Mouse (Mus musculus): ENCODE results near the gene Elane.
"Not testable (repeated sequence)": the region's sequence is repeated elsewhere in the genome, so short reads cannot be mapped to it uniquely, and the experiment has no call there.

The Elane gene

GRCm38 (mm10) chr10:79883297-79884084 lies 2.6 kb upstream of the Elane start:
- DNase-seq (ENCODE audit: low read depth): peak; percentile 74

GRCm38 (mm10) chr10:79884446-79884845 lies 1.6 kb upstream of the Elane start:
- no peak for DNase-seq (ENCODE audit: low read depth)

- DNase-seq (ENCODE audit: low read depth): not testable (repeated sequence)
Measured at GRCm38 (mm10) chr10:79884938-79885337, 1.1 kb upstream of the Elane start.

GRCm38 (mm10) chr10:79886611-79887010 lies 564 bp downstream of the Elane start:
- DNase-seq (ENCODE audit: low read depth): no peak

DNA sequence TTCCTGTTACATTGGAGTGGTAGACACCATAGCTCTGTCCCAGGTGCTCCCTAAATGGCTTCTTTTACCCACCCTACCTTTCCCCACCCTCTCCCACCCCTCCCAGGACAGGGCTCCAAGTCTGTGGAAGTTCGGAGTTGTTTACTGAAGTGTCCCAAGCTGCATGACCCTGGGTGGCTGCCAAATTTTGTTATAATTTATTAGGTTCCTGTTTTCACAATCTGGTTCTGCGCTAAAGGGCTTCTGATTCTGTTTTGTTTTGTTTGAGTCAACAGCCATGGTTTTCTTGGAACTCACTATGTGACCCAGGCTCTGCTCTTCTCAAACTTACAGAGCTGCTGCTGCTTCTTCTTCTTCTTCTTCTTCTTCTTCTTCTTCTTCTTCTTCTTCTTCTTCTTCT lies 3.3 kb downstream of the Elane start:
- DNase-seq (ENCODE audit: low read depth): no peak

DNA sequence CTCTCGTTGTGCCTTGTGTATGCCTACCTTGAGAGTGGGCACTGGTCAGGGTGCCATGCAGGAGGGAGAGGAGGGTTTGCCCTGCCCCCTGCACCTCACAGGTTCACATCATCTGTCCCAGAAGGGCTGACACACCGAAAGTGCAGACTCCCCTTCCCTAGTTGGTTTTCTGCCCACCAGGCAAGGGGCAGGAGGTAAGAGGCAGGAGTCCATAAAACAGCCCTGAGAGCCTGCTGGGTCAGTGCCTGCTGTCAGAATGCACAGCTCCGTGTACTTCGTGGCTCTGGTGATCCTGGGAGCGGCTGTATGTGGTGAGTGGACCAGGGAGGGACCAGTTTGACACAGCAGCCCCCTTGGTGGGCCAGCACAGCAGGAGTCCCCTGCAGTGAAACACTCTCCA lies 4.6 kb downstream of the Elane start, which contains the start of gene Cfd:
Gene Cfd, plus strand, starts transcription at position 184 of the 400 bp plus-strand sequence.
- DNase-seq (ENCODE audit: low read depth): no peak

DNA sequence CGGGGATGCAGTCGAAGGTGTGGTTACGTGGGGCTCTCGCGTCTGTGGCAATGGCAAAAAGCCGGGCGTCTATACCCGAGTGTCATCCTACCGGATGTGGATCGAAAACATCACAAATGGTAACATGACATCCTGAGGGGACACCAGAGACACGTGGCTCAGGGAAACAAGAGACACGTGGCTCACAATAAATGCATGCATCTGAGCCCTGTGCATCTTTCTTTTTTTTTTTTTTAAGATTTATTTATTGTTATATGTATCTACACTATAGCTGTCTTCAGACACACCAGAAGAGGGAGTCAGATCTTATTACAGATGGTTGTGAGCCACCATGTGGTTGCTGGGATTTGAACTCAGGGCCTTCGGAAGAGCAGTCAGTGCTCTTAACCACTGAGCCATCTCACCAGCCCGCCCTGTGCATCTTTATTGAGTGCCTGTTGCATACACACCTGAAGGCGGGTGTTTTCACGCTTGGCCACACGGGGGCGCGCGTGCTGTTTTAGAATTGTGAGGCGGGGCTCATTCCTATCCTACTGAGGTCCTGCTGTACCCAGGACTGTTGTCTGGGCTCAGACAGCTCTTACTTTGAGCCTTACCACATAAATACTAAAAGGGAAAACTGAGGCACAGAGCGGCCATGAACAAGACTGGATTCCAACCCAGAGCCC lies 6.5 kb downstream of the Elane start:
- DNase-seq (ENCODE audit: low read depth): peak; percentile 62

DNA sequence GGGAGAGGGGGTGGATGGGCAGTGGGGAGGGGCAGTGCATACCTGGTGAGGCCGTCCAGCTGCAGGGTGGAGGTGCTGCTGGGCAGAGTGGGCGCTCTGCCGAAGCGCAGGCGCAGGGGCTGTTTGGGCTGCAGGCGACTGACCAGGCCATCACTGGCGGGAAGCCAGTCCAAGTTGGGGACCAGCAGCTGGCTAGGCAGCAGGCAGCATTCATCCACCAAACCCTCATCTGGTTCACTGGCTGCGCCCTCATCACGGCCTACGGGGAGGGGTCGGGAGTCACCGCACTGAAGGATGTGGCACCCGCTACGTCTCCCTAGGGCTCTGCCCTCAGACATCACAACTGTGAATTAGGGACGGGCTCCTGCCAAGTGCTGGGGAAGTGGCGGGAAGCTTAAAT lies 10.3 kb downstream of the Elane start:
- no peak for DNase-seq (ENCODE audit: low read depth)

- DNase-seq (ENCODE audit: low read depth): no peak
Measured at GRCm38 (mm10) chr10:79896814-79897213, 10.8 kb downstream of the Elane start.

DNA sequence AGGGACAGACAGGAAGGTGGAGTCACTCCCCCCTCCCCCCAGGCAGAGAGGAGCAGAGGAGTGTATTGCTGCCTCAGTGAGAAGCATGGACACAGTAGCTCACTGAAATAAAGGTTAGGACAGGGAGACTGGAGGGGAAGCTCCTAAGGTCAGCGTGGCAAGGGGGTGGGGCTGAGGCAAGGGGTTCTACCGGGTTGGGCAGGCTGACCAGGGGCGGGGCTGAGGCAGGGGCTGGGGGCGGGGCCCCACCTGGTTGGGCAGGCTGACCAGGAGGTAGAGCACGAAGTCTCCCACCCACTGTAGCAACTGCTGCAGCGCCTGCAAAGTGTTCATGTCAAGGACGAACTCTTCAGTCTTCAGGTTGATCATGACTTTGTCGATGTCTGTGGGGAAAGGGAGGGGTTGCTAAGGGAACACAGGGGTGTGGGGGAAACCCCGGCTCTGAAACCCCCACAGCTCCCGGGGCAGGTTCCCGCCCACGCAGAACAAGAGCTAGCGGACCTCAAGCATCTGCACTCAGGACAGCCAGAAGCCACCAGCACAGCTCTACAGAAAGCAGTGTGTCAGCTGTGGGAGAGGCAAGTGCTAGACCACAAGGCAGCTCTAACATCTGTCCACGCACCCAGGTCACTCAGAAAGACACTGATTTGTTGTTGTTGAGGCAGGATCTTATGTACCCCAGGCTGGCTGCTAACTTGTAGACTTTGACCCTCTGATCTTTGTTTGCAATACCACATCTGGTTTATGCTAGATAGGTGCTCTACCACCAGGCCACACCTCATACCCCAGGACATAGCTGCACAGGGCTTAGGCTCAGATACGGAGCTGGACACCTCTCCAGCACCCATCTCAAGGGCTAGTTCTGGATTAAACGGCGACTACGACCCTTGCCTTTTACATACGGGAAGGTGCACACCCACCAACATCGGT lies 11.5 kb downstream of the Elane start:
- DNase-seq (ENCODE audit: low read depth): no peak

GRCm38 (mm10) chr10:79900951-79901410 lies 14.9 kb downstream of the Elane start:
- no peak for DNase-seq (ENCODE audit: low read depth)

GRCm38 (mm10) chr10:79906712-79907111 lies 20.7 kb downstream of the Elane start:
- no peak for DNase-seq (ENCODE audit: low read depth)

DNA sequence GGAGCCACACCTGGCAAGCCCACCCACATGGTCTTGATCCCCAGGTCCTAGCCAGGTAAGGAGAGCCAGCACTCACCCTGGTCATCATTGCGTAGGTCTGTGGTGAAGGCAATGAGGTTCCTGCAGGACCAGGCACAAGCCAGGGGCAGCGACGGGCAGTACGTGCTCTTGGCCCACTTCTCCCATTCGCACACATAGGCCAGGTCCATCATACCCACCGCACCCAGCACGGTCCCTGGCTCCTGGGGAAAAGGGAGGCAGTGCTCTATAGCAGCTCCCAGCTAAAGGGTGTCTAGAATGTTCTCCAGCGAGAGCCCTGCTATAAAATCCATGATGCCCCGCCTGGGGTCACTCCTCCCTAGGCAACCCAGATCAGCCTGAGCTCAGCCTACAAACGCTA lies 21.4 kb downstream of the Elane start:
- DNase-seq (ENCODE audit: low read depth): no peak

DNA sequence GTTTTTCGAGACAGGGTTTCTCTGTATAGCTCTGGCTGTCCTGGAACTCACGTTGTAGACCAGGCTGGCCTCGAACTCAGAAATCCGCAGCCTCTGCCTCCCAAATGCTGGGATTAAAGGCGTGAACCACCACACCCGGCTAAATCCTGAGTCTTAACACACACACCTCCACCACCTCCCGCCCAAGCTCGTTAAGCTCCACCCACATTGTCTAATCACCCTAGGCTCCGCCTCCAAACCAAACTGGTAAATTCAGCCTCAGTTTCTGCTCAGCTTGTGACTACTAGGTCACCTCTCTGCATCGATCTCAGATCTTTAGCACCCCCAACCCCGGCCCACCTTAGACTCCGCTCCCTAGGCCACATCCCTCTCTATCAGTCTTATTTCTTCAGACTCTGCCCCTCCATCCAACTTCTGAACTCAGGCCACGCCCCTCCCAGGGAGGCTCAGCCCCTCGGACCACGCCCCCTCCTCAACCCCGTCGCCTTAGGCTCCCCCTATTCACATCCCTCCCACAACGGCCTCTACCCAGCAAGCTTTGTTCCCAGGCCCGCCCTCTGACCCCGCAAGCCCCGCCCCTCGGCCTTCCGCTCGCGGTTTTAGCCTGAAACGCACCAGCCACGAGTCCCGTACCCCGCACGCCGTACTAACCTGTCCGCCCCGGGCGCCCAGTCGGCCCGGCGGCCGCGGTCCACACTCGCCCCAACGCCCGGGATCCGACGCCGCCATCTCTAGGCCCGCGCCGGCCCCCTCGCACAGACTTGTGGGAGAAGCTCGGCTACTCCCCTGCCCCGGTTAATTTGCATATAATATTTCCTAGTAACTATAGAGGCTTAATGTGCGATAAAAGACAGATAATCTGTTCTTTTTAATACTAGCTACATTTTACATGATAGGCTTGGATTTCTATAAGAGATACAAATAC lies 22.4 kb downstream of the Elane start, which contains the start of gene Med16:
Gene Med16, minus strand, starts transcription at position 757 of the 925 bp plus-strand sequence.
- peak; percentile 89 for DNase-seq (ENCODE audit: low read depth)

- DNase-seq (ENCODE audit: low read depth): no peak
Measured at GRCm38 (mm10) chr10:79909092-79909922, 23.3 kb downstream of the Elane start.

- no peak for DNase-seq (ENCODE audit: low read depth)
Measured at GRCm38 (mm10) chr10:79910556-79910955, 24.5 kb downstream of the Elane start, which contains the start of gene Gm26602. Gene Gm26602 (plus strand): TSS chr10:79910856.

GRCm38 (mm10) chr10:79912412-79912811 lies 26.4 kb downstream of the Elane start:
- DNase-seq (ENCODE audit: low read depth): no peak

DNA sequence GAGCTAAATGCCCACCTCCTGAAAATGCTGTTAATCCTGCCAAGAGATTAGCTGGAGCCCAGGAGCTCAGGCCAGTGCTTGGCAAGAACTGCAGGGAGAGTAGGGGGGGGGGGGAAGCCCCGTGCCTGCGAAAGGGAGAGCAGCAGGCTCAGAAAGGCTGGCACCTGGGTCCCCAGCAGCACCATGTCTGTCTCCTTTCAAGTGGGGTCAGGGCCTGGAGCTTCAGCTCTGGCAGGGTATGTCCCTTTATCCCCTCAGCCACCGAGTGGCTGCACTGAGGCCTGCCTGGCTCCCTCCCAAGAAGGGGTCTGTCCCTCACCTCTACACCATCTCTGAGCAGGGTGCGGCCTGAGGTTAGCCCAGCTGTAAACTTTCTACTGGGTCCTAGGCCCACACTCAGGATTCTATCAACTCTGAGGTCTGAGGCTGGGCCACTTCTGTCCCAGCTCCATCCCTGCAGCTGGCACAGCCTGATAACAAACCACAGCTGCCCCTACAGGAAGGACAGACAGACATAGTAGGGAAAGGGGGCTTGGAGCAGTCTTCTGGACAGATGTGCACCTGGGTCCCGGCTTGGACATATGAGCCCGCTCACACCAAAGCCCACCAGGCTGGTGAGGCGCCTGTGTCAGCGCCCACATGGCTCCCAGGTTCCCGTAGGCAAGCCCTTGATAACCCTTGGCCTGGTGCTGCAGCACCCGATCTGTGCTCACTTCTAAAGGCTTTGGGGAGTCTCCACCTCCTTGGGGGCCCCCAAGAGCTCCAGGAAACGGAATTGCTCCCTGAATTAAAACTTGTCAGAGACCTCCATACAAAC lies 28.3 kb downstream of the Elane start:
- peak; percentile 58 for DNase-seq (ENCODE audit: low read depth)

DNA sequence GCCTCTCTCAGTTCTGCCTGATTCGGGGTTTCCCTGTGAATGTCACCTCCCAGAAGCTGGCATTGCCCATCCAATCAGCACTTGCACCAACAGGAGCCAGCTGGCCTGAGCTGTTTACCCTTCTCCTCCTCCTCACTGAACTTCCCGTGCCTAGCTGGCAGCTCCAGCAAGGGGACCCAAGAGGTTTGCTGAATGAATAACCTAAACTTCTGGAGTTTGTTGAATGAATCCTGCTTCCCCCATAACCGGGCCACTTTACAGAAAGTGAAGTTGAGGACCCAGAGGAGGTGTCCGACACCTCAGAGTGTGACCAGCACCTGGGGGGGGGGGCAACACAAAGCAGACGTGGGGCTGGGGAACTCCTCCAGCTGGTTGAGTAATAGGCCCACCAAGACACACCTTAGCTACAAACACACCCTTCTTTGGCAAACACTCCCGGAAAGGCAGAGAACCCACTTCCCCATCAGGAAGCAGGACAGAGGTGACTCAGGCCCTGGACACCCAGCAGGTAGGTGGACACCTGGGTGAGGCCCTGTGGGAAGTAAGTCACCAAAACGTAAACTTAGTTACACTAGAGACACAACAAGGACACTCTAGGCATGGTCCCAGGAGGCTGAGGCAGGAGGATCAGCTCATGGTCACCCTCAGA lies 29.0 kb downstream of the Elane start:
- DNase-seq (ENCODE audit: low read depth): no peak

Data from c-Kit-positive CD71-positive TER-119-negative erythroid progenitor cells, embryonic 14.5 days (primary cell).